Mouse (Mus musculus): ENCODE results near the gene Trmt61a.

Trmt61a gene

DNA sequence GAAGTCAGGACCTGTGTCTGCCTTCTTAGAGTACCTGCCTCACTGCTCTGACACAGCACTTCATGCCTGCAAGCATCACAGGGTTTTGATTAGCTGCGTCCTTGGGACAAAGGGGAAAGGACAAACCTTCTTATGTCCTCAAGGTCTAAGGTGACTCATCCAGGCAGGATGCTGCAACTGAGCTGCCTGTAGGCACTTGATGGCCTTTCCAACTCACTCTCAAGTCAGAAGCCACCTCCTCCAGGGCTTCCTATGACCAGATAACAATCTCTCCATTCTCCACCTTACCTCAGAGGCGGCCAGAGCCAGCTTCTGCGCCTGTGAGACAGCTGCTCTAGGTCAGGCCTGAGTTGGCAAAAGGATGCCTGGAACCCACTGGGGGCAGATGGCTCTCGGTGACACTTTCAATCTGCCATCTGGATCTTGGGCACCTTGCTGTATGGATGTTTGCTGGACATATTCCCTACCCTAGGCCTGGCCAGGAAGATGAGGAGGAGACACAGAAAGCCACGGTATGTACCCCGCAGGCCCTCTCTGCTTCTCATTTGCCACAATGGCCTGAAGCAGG is 20.5 kb downstream of the Trmt61a start:
- DNase-seq: peak; percentile 74

DNA sequence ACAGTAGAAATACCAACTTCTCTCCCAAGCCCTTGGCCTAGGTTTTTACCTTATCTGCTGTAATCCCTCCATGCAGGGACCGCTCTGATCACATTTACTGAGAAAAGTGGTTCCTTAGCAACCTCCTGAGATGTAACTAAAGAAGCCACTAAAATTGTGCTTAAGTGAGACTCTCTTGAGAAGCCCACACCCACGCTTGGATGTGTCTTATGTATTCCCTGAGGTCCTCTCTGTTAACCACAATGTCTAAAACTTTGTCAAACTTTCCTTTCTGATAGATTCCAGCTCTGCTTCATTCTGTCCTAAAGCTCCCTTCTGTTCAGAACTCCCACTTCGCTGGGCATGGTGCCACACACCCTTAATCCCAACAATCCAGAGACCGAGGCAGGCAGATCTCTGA is 21.6 kb downstream of the Trmt61a start:
- no peak for DNase-seq

DNA sequence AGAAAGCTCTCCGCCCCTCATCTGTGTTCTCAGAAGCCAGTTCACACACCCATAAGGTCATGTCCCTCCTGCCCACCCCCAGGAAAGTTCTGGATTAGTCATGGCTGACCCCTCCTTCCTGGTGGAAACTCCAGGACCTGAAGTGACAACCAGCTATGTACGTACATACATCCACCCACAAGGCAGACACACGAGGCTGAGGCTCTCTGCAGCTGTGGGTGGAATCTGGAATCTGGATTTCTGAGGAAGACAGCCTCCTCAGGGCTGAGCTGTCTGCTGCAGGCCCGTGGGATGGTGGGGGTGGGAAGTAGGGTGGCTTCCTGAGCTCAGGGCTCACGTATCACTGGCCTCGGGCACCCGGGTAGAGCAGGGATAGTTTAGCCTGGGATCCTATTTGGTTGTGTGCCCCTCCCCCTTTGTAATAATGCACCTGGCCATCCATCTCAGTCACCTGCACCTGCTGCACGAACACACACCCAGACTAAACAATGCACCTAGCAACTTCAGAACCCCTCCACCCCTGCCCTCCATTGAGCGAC is 23.1 kb downstream of the Trmt61a start:
- no peak for DNase-seq

DNA sequence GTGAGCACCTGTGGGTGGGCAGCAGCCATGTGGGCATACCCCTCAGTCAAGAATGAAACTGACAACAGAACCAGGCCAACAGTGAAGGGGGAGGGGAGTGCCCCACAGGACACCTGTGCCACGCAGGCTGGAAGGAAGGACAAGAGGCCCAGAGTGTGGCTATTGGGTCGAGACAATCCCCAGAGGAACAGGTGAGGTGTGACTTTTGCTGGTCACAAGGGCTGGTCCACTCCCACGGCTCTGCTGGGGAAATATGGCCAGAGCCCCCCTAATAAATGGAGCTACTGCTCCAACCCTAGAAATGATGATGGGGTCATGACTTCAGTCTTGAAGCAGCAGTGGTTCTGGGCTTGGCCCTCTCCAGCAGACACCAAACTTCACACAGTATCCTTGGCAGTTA is 25.4 kb downstream of the Trmt61a start:
- no peak for DNase-seq

DNA sequence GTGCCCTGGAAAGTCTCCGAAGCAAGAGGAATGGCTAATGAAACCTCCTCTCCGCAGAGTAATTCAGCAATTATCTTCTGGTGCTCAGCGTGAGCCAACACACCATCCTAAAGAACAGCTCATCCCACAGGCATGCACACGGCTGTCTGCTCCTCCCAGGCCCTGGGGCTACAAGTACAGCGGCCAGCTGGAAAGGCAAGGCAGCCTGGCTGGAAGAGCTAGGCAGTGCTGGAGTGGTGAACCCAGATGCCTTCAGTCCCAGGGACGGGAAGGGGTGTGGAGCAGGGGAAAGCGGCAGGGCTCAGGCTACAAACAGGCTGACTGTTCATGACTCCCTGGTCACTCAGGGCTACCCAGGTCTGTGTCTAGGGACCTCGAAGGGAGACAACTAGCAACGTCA is 26.7 kb downstream of the Trmt61a start:
- DNase-seq: no peak

DNA sequence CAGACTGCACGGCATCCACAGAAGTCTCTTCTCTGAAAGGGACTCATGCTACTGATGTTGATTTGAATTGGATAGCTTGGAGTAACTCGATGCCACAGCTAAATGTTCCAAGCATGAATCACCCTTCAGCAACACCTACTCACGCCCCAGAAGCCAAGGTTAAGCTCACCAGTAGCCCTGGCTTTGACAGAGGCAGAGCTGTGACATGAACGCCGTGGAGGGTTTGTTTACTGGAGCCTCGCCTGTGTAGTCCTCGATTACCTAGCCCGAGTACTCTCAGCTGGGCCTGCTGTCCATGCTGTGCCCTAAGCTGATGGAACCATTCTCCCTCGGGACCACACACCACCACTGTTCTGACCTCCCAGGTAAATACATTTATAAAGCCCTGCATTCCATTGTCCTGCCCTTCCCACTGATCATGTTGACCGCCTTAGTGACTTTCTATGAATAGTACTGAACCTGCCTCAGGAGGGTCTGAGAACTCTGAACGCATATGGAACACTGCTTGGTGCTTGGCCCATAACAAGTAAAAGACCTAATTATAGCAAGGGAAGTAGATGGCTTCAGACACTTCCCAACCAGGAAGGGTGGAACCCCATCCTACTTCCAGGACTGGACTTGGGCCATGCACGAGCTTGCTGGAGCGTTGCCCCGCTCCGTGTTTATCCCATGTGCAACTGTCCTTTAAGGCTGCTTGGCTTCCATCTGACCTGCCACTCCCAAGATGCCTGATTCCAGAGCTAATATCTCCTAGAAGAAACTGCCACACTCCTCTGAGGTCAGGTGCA is 27.5 kb downstream of the Trmt61a start:
- no peak for DNase-seq

DNA sequence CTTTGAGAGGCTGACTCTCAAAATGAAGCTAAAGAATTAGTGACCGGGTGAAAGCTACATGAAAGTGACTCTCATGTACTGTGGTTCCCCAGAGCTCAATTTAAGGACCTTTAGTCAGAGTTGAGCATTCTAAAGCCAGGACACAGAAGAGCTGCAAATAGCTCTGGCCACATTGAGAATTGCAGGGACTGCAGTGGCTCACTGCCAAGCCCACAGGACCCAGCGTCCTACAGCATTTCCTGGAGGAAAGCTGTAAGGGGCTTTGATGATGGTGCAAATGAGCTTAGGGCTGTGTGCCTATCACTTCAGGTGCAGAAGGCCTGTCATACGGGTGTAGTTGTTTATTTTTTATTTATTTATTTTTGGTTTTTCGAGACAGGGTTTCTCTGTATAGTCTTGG is 30.3 kb downstream of the Trmt61a start:
- DNase-seq: no peak

DNA sequence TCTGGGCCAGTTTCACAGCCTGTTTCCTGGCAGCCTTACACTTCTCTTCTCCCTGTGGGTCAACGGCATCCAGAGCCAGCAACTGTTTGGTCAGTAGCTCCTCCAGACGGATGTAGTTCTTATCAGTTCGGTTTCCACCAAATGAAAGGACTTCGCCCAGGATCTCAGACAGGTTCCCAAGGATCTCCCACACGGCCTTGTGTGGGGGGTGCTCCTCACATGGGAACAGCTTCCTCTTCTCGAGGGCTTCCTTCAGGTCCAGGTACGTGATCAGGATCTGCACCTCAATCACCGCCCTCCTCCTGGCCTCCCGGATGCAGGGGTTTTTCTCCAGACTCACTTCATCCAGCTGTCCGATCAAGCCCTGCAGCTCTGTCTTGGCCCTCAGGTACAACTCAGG is 32.2 kb downstream of the Trmt61a start:
- no peak for DNase-seq

DNA sequence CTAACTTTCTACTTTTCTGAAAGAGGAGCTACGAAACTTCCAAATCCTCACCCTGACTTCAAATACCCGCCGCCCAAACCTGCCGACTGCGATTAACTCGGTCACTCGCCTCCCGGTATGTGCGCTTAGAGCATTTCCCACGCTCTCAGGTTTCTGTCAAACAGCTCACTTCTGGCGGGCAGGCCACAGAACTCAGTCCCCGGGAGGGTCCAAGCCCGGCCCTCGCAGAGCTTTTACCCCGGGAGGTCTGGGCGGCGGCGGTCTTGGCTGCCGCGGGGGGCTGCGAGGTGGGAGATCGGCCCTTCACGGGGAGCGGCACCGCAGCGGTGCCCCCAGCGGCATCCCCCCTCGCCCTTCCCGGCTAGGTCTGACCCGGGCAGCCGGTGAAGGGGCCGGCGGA is 34.6 kb downstream of the Trmt61a start:
- DNase-seq: no peak

DNA sequence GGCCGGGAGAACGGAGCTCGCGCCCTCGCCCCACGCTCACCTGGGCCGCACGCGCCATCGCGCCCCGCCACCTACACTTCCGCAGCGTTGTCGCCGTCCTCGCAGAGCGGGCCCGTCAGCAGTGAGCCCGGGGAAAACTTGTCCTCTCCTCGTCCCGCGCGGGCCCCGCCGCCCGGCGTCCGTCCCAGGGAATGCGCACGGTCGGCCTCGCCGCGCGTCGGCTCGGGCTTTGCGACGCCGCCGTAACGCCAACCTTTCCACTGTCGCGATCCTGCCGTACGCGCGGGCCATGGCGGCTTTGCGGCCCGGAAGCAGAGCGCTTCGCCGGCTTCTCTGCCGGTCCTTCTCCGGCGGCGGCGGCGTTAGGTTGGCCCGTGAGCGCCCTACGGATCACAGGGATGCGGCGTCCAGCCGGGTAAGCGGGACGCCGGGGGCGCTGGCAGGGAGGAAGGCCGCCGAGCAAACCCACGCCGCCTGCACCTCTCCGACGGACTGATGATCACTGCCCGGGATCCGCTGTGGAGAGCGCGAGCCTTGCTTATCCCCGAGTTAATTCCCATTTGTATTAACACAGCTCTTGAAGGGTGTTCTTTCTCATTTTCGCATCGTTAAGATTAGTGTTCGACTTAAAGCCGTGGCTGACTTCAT is 35.2 kb downstream of the Trmt61a start, which contains the start of the genes Bag5 and Apopt1:
Gene Bag5 (minus strand): TSS at position 254 of the 648 bp plus-strand sequence.
Gene Apopt1 (plus strand): TSS at position 258 of the 648 bp plus-strand sequence.
- DNase-seq: peak; percentile 88

DNA sequence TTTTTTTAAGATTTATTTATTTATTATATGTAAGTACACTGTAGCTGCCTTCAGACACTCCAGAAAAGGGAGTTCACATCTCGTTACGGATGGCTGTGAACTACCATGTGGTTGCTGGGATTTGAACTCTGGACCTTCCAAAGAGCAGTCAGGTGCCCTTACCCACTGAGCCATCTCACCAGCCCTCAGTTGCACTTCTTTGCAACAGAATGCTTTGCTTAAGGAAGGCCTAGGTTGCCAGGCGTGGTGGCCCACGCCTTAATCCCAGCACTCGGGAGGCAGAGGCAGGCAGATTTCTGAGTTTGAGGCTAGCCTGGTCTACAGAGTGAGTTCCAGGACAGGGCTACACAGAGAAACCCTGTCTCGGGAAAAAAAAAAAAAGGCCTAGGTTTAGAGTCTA is 36.0 kb downstream of the Trmt61a start:
- peak; percentile 11 for DNase-seq

DNA sequence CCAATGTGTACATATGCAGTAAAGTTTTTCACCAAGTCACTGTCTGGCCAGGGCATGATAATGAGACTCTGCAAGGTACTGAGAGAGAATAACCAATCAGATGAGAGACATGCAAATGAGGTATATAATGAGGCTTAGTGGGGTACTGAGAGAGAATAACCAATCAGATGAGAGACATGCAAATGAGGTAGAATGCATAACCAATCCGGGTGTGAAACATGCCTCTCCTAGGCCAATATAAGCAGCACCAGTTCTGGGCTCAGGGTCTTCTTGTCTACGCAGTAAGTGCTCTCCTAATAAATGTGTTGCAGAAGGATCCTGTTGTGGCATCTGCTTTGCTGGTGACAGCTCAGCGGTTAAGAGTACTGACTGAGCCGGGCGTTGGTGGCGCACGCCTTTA is 38.6 kb downstream of the Trmt61a start:
- no peak for DNase-seq

DNA sequence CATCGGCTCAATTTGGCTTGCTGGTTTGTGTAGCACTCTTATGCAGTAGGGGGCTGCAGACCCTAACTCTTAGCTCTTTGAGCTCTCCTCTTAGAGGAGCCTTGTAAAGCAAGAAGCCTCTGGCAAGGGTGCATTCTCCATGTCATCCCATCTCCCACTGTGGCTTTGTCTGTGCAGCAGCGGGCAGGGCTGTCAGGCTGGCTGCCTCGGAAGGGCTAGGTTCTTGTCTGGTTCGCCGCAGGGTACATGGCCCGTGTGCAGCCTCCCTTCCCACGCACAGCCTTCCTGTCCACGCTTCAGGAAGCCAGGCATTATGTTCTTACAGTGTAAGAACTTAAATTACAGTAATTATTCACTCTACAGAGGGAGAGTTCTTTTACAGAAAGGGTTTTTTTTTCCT is 40.8 kb downstream of the Trmt61a start:
- peak; percentile 66 for DNase-seq

DNA sequence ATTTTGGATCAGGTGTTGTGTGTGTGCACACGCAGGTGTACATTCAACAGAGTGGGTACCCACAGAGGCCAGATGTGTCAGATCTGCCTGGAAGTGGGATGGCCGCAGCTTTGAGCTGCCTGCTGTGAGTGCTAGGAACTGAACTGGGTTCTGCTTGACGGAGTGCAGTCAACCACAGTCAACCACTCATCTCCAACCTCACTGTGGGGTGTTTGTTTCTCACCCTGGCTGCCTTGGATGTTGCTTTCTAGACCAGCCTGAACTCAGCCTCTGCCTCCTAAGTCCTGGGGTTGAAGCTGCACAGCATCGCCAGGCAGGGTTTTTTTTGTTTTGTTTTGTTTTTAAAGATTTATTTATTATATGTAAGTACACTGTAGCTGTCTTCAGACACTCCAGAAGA is 42.3 kb downstream of the Trmt61a start:
- DNase-seq: no peak

DNA sequence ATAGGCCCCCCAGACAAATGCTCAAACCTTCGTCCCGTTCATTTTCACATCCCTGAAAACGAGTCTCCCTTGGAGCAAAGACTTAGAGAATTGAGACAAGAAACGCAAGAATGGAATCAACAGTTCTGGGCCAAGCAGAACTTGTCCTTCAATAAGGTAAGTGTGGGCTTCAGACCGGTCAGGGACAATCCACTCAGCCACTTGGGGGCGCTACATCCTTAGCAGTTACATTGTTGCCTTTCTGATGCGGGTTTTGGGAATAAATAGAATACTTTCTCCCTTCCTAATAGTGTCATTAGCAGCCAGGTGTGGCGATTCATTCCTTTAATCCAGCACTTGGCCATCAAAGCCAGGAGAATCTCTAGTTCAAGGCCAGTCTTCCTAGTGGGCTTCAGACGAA is 44.7 kb downstream of the Trmt61a start:
- DNase-seq: peak; percentile 64

DNA sequence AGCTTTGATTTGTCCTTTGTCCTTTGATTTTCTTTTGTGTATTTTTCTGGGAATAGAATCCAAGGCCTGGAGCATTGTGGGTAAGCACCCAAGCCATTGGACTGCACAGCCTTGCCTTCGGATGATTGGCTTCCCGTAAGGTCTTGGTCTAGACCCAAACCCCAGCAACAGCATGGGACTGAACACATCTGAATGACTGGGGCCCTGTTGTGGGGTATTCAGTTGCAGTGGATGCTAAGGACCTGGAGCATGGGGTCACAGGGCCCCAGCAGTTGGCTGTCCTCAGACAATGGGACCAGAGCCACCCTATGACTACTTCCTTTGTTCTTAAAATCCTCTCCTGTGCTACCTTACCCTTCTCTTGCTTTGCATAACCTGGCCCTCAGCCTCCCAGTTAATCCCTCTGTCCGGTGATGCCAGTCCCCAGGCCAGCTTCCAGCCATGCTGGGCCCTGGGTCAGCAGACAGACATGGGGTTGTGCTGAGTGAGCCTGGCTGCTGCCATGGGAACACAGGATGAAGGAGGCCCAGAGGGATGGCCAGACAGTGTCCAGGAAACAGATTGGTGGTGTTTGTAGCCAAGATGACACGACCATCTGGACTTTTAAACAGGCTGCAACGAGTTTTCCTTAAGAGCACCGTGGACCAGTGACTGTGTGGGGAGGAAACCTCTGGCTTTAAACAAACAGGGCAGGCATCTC is 46.9 kb downstream of the Trmt61a start:
- DNase-seq: peak; percentile 70

DNA sequence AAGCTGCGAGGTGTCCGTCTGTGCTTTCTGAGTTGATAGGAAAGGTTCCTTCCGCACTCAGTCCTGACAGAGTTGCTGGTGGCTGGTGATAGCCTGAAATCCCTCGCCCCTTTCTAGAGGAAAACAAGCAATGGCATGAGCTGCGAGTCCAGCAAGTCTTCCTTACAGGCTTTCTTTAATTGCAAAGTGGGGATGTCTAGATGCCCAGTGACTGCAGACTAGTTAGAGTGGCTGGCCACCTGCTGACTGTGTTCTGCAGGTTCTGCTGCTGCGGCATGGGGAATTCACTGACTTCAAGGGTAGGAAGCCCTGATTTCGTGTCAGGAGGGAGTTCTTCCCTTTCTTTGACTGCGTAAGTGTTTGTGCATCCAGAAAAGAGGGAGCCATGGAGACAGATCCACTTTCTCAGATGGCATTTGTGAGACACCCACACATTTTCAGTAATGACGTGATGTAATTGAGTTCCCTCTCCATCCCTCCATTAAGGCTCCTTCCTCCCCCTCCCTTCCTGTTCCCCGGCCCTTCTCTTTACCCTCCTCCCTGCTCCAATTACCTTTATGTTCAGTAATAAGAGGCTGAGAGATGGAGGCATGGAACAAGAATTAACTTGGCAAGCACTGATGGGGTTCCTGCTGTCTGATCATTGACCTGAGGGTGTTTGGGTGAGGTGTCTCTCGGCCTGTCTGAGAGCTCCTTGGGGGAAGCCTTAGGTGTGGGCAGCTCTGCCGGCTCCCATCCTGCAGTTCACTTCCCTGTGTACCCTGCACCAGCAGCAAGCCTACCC is 47.6 kb downstream of the Trmt61a start:
- DNase-seq: peak; percentile 44

DNA sequence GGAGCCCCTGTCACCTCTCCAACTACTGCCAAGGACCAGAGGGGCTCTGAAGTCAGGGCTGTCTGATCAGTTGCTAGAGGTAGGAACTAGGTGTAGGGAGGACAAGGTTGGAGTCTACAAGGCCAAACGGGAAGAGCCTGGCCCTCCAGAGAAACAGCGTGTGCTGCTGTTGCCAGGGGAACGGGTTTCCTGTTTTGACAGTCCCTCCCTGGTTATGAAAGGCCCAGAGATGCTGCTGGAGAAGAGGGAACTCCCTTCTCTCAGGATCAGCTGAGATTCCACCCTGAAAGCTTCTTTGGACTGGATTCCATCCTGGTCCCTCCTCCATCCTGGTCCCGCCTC is 48.2 kb downstream of the Trmt61a start:
- DNase-seq: no peak

DNA sequence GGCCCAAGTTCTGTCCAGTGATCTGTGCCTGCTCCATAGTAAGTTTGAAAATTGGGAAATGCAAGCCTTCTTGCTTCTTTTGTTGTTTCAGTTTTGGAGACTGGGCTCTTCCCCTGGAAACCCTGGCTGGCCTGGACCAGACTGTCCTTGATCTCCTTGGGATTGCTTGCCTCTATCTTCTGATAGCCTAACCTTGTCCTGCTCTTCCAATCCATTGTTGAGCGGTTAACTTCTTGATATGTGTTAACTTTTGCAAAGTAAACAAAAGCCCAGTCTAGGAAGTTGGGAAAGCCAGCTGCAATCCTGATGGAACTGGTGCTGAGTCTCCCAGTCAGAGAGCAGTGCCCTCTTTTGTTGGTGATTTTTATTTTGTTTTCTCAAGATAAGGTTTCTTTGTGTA is 50.1 kb downstream of the Trmt61a start:
- no peak for DNase-seq

DNA sequence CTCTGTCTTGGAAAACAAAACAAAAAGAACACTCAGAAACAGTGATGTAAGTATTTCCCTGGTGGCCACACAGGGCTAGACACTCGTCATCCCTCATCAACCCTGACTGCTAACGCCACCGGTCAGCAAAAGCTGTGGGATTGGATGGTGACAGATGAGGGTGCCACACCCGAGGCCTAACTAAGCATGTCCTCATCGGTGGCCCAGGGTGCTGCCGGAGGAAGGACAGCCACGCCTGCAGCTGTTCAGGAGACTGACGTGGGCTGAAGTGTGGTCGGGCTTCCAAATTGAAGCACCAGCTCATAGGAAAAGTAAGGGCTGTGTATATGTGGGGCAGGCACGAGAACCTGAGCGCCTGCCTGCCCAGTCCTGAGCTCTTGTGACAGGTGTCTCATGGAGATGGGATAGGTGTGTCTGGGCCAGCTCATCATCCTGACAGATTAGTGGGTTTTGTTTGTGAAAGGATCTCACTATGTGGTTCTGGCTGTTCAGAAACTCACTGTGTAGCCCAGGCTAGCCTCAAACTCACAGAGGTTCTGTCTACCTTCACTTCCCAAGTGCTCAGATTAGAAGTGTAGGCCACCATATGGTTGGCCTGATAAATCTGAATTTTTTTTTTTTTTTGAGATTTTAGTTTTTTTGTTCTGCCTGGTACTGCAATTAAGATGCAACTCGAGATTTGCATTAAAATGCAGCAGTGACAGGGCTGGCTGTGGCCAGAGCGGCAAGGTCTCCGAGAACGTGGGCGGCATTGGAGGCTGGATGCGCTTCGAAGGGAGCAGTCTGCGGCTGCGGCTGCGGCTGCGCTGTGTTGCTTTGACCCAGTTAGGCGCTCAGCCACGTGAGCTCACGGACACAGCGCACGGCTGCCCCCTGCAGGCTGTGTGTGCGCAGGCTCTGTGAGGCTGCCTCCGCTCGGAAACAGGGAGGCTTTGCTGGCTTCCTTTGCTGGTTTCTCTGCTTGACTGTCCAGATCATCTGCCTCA is 54.2 kb downstream of the Trmt61a start:
- peak; percentile 90 for DNase-seq

DNA sequence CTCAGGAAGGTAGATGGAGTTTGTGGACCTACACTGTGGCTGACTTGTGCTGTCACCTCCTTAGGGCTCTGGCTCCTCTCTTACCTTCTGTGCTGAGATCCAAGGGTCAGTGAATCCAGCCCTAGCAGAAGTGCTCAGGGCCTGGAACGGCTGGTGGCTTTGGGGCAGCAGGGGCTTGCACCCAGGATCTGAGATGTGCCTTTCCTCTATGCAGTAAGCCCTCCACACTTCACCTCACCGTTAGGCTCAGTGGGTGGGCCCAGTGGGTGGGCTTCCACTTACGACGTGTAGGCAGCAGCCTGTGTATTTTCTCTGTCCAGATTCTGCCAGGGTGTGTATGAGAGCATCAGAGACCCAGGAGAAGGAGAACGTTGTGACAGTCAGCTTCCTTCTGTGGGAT is 55.0 kb downstream of the Trmt61a start:
- no peak for DNase-seq

Data from cerebellum, adult 8-10 months (tissue).